Mouse (Mus musculus) embryo, embryonic 10.5 days (tissue): ENCODE results near the gene Slc8a1.

Experiments used
- DNase-seq: peaks from one replicate; pipeline ENCODE4 v3.0.0-alpha.2; 2015; ENCODE audit warnings: low spot score

The Slc8a1 gene

DNA sequence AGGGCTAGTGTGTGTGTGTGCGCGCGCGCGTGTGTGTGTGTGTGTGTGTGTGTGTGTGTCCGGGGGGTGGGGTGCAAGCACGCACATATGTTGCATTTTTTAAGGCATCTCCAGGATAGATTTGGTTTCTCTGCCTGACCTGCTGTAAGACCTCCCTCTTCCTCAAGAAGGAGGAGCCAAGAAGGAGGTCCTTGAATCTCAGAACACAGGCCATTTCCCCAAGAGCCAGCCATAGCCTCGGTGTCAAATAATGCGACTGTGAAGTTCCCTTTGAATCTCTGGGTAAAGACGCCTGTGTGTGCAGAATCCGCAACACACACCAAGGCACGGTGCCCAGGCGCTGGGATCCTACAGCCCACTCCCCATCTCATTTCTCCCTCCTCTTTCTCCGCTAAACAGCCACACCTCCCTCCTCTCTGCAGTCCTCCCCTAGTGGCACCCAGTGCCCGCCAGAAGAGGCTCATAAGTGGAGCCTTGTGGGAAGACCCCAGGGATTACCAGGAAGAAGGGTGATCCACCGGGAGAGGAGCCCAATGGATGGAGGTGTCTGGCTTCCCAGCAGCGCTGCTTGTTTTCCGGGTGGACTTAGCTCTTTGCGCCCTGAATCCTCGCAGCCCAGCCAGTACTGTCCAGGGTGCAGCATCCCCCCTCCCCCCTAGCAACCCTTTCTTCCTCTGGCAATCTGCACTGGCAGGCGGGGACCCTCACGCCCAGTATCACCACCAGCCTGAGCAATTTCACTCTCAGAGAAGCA, 68.9 kb downstream of the Slc8a1 start:
- DNase-seq, result peak; percentile 70

DNA sequence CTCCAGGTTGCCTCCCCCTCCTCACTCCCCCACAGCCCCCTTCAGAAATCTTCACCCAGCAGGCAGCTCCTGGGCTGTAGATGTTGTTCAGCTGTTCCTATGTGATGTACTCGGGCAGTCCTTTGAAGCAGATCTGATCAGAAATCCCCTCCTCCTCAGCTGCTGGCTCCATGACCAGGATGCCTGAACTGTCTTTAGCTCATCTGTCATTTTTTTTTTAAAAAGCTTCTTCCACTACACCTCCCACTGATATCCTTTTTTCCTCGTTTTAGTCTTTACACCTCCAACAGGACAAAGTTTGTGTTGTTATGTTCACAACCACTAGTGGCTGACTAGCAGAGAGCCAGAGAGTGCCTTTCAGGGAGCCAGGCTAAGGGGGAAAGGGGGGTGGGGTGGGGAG, 69.7 kb downstream of the Slc8a1 start:
- DNase-seq, result peak; percentile 23

DNA sequence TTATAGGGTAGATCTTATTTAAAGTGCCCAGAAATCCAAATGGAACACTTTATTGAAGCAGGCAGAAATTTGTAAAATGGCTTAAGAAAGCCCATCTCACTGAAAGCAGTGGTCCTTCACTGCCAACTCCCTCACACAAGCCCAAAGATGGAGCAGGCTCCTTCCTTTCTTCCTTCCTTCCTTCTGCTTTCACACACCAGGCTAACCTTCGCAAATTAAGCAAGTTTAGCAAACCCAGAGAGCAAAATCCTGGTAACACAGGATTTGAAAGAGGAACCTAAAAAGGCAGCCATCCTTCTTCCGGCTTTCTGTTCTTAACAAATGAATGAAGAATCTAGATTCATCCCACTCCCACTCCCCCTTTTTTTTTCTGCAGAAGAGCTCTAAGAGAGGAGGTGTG, 70.2 kb downstream of the Slc8a1 start:
- DNase-seq, result no peak

DNA sequence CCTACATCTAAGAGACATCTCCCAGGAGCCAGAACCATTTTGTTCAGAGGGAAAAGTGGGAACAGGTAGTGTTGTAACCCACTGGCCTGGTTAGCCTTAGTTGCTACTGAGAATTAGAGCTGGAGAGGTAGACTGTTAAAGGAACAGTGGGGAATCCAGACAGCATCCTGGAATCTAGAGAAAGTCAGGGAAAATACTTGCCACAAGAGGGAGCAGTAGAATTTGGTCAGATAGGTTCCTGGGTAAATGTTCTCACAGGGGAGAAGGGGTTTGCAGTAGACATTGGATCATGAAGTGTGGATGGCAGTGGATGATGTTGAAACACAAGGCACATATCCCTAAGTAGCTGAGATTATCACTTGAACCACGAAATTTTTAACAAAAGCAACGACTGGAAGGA, 71.6 kb downstream of the Slc8a1 start:
- DNase-seq, result peak; percentile 73

DNA sequence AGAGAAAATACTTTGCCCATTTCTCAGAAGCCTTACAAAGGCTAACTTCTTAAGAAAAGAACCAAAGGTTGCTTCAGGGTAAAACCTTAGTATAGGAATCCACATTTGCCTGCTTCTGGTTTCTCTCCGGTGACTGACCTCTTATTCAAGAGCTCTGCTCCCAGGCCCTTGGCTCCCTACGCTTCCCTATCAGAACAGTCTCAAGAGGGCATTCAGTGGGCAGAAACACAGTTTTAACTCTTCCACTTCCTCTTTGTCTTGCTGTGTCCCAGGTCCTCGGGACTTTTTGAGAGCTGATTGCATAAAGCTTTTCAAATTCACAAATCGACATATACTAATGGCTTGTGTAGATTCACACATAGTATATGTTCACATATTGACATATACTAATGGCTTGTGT, 73.3 kb downstream of the Slc8a1 start:
- no peak for DNase-seq

DNA sequence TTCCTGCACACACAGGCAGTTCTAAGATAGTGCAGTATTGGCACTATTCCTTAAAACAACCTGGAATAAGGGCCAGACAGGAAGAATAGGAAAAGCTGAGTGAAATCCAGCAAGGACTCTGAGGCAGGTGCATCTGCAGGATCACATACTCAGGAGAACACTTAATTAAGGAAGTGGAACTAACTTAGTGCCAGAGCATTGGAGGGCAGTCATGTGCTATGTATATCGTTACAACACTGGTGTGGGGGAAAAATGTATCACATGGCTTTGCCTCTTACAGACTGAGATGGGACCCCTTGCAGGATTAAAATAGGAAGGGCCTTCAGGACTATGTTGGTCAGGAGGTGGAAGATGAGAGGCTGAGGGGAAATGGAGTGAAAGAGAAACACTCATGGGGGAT, 80.3 kb downstream of the Slc8a1 start:
- DNase-seq, result no peak

DNA sequence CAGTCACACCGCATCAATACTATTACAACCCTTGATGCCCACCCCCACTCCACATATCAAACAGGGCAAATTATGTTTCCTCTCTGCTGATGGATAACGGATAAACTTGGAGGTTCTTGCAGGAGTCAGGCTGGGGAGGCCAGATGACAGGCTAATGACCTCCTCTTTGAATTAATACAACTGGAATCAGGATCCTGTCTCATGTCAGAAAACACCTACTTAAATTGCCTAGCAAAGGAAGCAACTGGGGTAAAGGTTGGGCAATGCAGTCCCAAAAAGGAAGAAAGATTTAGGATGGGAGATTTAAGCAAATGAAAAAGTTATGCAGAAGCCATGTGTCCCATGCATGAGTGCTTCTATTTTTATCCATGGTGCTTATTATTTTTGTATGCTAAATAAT, 83.6 kb downstream of the Slc8a1 start:
- DNase-seq, result peak; percentile 32

DNA sequence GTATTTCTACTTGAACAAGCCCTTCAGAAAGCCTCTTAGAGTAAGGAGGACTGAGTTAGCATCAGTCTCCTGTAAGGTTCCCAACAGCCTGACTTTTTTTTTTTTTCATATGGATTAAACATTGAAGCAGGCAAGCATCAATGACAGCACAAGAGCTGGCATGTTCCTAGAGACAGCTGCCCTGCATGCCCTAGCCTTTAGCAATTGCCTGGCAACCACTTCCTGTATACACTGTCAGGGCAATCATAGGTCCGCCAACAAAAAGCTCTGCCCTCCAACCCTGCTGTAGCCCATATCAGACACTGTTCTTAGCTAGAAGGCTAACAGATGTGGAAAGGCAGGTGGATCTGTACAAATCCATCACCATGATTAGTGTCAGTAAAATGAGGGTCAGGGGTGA, 85.2 kb downstream of the Slc8a1 start:
- DNase-seq, result no peak

DNA sequence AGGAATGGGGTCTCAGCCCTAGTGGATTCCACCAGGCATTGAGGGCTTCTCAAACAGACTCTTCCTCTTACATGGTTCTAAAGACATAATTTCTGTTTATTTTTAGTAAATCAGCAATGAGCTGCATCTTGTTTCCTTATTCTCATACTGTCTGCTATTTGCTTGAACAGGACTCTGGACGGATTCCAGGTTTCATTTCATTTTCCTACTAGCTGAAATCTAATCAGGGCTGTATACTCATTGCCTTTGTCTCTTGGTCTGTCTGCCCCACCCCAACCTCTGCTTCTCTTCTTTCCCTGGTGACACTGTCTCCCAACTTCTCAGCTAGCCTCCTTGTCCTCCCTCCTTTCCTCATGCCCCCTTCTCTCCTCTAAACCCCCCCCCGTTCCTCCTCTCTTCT, 101.4 kb downstream of the Slc8a1 start:
- DNase-seq, result no peak

DNA sequence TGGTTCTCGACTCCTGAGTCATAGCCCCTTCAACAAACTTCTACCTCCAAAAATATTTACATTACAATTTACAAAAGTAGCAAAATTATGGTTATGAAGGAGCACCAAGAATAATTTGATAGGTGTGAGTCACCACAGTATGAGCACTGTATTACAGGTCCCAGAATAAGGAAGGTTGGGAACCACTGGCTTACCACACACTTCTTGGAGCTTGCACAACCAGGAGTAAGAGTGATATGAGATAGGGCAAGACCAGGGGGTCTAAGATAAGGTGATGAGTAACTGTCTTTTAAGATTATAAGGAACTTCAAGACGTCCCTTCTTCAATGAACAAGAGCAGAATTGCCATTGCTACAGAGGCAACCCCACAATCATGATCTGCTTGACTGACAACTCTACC, 107.7 kb downstream of the Slc8a1 start:
- no peak for DNase-seq

DNA sequence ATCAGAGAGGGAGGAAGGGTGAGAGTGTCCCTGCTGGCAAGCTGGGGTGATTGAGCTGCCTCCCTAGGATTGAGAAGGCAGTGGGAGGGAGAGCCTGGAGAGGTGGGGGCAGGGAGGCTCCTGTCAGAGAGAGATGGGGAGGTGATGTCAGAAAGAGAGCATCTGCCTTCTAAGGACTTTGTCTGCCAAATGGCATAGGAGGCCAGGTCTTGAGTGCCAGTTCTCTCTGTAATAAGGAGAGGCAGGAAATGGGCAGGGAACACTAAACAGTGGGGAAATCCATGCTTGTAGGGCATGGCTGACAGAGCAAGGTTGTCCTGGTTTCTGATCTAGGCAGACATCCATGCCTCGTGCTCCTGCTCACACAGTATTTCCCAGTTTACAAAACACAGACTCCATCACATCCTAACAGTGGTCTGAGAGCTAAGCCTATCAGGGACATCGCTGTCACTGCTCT, 117.0 kb downstream of the Slc8a1 start:
- no peak for DNase-seq

DNA sequence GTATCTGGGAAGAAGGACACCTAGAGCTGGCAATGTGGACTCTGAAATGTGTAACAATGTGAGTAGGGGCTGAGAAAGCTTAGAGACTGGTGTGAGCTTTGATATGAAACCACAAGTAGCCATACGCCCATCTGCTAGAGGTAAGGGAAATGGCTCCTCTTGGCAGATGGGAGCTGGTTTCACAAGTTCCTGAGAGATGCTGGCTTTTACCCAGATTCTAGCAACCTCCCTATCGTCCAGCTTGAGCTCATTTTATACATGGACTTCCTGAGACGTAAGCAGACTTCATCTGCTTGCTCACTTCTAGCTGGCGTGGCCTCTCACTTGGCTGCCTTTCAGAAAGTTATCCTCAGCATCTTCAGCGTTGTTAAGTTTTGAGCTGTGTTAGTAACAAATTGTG, 119.7 kb downstream of the Slc8a1 start:
- DNase-seq, result no peak

DNA sequence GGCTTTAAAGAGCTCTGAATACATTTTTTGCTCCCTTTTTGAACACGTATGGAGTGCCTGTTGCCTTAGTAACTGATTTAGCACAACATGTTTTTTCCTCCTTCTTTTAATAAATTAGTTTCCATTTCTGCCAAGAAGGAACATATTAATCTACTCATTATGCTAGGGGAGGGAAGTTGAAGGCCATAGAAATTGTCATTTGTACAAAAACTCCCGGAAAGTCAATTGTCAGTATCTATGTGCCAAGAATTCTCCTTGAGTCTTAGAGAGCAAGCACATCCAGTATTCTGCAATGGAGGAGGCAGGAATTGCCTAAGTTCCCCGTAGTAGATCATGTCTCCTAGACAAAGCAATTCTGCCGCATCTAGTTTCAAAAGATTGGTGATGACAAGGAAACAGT, 121.9 kb downstream of the Slc8a1 start:
- no peak for DNase-seq

DNA sequence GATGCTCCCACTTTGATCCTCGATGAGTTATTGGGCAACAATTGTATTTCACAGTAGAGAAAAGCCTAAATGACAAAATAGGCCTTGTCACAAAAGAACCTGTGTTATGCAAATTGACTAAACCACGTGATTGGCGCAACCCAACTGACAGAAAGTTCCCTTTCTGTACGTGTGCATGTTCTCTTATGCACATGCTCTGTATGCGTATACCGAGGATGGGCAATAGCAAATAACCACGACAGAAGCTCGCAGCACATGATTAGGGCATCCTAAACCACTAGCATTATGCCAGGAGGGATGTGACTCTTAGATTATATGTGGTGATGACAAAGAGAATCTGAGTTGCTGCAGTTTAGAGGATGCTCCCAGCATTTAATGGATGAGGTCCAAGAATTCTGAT, 122.8 kb downstream of the Slc8a1 start:
- DNase-seq, result no peak

DNA sequence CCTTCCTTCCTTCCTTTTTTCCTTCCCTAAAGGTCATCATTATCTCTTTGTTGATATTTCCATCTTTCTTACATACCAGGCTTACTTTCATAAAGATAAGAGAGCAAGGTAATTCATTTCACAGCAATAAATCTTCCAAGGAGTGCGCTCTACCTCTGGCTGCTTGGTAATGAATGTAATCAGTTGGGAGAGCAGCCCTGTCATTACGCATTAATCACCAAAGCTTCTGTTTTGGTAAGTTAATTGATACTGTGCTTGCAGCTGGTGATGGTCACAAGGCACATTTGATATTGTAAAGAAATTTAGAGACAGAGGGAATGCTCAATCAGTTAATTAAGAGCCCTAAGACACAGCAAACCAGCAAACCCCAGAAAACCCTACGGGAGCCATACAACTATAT, 130.7 kb downstream of the Slc8a1 start:
- DNase-seq, result no peak

DNA sequence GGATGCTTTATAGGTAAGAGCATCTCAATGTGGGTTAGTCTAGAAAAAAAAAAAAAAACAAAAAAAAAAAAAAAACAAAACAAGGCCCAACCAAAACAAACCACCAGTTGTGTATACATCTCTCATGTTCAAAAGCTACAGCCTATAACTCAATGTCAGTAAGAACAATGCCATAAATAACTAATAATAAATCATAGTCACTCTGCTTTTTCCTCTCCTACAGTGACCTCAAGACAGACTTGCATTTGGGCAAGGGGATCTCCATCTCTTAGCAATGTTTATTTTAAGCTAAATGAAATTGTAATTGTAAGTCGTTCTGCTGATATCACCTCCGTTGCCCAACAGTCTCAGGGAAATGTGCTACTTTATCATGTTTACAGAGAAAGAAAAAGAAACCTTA, 132.1 kb downstream of the Slc8a1 start:
- no peak for DNase-seq

DNA sequence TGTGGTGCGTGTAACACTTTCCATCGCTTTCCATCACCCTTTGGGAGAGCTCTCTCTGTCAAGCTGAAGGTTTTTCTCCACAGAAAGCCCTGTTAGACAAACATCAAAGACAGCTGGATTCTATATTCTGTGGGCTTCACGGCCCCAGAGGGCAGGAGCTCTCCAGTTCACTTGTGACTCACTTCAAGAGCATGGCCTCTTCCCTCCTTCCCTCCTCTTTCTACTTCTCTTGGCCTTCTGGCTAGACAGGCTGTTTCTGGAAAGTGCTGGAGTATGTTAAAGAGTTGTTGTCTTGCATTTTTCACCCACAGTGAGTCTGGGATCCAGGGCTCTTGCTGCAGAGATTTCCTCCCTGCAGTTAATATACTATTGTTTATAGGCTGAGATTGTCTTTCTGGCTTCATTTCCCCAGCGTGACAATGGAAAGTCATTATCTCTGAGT, 132.9 kb downstream of the Slc8a1 start:
- no peak for DNase-seq

DNA sequence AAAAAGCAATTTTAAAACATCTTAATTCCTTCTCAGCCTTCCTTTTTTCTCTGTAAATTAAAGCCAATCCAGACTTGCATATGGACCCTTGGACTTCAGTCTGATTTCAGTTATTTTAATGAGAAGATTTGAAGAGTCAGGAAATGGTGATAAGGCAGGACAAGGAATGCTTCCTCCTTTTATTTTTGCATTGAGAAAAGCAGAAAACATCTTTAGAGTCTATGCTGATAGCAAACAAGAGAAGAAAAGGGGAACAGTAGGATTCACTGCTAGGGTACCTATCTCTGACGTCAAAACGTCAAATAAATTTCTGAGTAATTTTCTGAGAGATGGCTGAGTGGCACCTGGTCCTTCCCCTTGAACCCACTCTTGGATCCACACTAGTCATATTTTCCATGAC, 139.1 kb downstream of the Slc8a1 start:
- DNase-seq, result no peak

DNA sequence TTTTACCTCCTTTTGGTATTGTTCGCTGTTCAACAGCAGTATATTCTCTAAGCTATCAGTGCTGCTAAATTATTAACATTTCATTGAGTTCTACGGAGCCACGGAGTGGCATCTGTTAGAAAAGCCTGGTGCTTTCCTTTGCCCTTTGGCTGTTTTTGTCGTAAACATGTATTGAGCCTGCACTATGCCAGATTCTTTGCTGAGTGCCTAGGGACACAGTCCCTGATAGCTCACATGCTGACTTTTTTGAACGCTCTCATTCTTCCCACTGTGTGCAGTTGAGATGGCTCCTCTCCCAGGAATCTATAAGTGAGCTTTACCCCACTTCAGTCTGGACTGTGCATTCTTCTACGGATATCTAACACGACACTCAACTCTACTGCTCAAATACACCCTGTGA, 148.4 kb downstream of the Slc8a1 start:
- no peak for DNase-seq

DNA sequence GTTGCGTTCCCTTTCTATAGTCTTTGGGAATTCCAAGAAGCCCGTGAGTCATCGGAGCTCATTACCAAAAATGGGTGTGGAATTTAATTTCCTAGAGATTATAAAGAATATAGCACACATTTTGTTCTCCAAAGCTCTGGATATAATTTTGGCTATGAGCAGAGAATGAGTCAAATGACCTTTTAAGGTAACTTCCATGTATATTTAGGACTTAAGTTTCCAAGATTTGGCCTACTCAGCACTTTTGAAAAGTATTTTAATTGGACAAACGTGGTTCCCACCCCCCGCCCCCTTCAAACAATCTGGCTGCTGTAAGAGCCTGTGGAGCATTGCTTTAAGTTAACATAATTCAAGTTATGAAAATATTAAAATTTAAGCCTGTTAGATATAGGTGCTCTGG, 151.4 kb downstream of the Slc8a1 start:
- no peak for DNase-seq

DNA sequence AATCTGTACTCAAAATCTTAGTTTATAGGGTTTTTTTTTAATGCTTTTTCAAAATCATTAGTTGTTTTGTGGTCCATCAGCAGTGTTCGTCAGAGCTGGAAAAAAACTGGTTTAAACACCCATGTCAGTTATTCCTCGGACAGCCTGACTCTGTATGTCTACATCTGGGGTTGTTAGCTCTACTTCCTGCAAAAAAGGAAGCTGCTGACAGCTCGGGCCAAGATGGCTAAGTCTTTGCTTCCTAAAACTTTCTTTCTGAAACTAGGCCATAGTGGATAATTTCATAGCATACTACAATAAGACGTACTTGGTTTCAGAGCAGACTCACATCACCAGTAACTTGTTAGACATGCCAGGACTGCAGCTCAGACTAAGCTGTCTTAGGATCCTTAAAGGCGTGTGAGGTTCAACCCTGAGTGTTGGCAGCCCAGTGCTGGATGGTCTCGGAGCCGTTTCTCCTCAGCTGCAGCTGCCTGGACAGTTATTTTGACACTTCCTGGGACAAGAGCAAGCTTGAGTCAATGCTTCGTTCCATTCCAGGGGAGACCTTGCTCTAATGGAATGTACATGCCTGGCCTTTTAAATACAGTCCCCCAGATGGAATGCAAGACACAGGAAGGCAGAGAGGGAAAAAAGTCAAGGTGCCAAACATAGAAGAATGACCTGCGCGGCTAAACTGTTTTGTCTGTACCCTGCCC, 158.3 kb downstream of the Slc8a1 start:
- no peak for DNase-seq

DNA sequence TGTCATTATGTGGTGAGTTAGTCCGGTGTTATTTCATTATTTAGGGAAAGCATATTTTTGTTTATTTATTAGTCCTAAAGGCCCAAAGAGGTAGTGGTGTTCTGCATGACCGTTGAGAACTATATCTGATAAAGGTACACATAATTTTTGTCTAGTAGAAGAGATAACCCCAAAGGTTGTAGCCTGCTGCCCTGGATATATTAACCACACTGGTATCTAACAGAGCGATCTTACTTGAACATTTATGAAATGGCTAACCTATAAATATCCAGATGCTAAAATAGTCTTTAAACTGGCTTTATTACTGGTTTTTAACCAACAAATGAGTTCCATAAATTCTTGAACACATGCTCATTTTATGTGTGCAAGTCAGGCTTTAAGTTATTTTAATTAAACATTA, 161.3 kb downstream of the Slc8a1 start:
- DNase-seq, result no peak

DNA sequence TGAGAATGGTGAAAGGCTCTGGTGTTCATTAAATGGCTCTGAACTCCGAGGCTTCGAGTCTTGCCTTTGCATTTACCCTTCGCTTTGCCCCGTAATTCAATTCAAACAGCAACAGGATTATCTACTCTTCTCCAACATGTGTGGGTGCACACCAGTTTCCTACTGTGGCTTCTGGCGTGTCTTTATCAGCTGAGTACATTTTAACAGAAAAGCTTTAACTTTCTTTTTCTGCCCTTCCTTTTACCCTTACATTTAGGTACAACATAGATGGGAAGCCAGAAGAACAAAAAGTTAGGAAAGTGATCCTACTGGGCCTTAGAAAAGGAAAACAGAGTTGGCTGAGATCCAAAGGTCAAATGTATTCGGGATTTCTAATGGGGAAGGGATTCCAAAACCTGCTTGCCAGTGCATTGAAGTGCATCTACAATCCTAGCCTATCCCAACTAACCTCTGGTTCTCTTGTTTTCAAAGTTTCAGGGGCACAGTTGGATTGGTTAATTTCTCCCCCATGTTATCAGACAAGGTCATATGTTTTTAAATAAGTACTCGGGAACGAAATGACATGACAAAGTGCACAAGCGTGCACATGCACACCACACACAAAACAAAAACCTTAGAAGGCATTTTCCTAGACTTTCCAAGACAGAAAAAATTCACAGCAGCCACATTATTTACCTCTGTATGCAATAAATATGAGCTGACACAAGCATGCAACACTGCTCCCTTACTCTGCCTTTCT, 172.4 kb downstream of the Slc8a1 start:
- DNase-seq, result no peak
